Mouse (Mus musculus): ENCODE measurements around the gene Polr2a. TPM values are rescaled to one million over a fixed set of nuclear protein-coding genes. Genes with fewer than 3 reads are reported as not detected.
A peak's percentile ranks its signal among the peaks of the same experiment; 100 is the strongest.

Gene Polr2a
- polyA plus RNA-seq, 1 experiment from 2014 or later = 14.0 TPM

DNA sequence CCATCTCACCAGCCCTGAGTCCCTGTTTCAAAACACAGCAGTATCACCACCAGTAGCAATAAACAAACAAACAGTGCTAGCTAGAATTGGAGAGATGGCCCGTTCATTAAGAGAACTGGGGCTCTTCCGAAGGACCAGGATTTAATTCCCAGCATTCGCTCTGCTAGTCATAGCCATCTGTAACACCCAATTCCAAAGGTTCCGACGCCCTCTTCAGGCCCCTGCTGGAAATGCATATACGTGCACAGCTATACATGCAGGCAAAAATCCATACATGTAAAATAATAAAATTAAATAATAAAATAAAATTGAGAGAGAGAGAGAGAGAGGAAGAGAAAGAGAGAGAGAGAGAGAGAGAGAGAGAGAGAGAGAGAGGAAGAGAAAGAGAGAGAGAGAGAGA lies 39.0 kb downstream of the Polr2a start:
- TF ChIP-seq CTCF (IDR thresholded peaks at IDR 0.05; ENCODE audit: low read depth) = 0 out of 2 replicates have a peak, but pooled peaks have one; percentile 27
- Histone ChIP-seq H3K4me1 (replicated peaks; ENCODE audit: control insufficient read depth, insufficient read depth, low read length) (no peaks in the 10 kb centered on the region), H3K27me3 (replicated peaks; ENCODE audit: control insufficient read depth, insufficient read depth, low read length) (no peaks in the 10 kb centered on the region), H3K4me2 (replicated peaks; ENCODE audit: low read depth) (no peak overlapping the region), H3K9me3 (ENCODE audit: control insufficient read depth) (no peaks in the 10 kb centered on the region), H3K4me3 (ENCODE audit: low read depth, low read length) (no peak overlapping the region), H3K36me3 (ENCODE audit: control insufficient read depth, insufficient read depth) (no peaks in the 10 kb centered on the region), H3K27ac (ENCODE audit: low read depth, low read length) (no peak overlapping the region), H3K9ac (ENCODE audit: low read depth, low read length) (no peak overlapping the region)
- WGBS = 72% methylated on average over 6 of the region's 6 CpGs
- ATAC-seq = no peak

DNA sequence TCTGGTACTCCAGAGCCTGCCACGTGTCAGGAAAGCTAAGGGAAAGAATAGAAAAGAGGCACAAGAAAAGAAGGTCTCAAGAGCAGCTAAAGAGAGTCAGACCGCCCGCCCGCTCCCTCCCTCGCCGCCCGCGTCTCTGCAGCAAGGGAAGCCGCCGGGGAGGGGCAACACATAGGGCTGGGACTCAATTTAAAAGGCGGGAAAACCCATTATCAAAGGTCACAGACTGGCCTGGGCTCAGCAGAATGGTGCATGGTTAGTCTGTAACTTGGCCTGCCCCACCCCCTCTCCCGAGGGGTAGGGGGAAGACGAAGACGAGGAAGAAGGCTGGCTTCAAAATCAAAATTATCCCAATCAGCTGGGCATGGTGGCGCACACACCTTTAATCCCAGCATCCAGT lies 39.8 kb downstream of the Polr2a start:
- H3K9ac ChIP-seq (ENCODE audit: low read depth, low read length) = no peak overlapping the region
- no peak overlapping the region for H3K27ac ChIP-seq (ENCODE audit: low read depth, low read length)
- no peaks in the 10 kb centered on the region for H3K36me3 ChIP-seq (ENCODE audit: control insufficient read depth, insufficient read depth)
- H3K4me3 ChIP-seq (ENCODE audit: low read depth, low read length) = no peak overlapping the region
- no peaks in the 10 kb centered on the region for H3K4me1 ChIP-seq (replicated peaks; ENCODE audit: control insufficient read depth, insufficient read depth, low read length)
- TF ChIP-seq CTCF (IDR thresholded peaks at IDR 0.05; ENCODE audit: low read depth) = no peak
- no peaks in the 10 kb centered on the region for H3K9me3 ChIP-seq (ENCODE audit: control insufficient read depth)
- no peak for ATAC-seq
- WGBS = 17% methylated on average over 15 of the region's 15 CpGs
- no peaks in the 10 kb centered on the region for H3K27me3 ChIP-seq (replicated peaks; ENCODE audit: control insufficient read depth, insufficient read depth, low read length)
- peak overlapping the region; percentile 13; the same call in 1 of the 2 replicates for H3K4me2 ChIP-seq (replicated peaks; ENCODE audit: low read depth)

DNA sequence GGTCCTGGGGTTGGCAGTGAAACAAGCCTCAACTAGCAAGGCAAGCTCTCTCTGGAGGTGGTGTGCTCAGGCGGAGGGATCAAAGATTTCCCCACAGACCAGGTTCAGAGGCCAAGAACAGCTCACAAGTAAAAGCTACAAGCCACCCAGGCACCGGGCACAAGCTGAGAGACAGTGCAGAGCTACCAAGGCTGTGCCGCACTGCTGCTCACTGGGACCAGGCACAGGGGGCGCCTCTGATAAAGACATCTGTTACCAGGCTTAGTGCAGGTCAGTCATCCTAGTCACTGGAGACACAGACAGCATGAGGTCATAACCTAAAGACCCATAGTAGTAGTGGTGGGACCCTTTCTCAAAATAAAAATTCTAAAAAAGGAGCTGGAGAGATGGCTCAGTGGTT lies 41.5 kb downstream of the Polr2a start:
- H3K4me2 ChIP-seq (replicated peaks; ENCODE audit: low read depth) = no peak overlapping the region
- no peaks in the 10 kb centered on the region for H3K27me3 ChIP-seq (replicated peaks; ENCODE audit: control insufficient read depth, insufficient read depth, low read length)
- no peak for ATAC-seq
- WGBS = 71% methylated on average over 4 of the region's 4 CpGs
- H3K4me3 ChIP-seq (ENCODE audit: low read depth, low read length) = no peak overlapping the region
- TF ChIP-seq CTCF (IDR thresholded peaks at IDR 0.05; ENCODE audit: low read depth) = no peak
- no peak overlapping the region for H3K27ac ChIP-seq (ENCODE audit: low read depth, low read length)
- H3K9me3 ChIP-seq (ENCODE audit: control insufficient read depth) = no peaks in the 10 kb centered on the region
- no peaks in the 10 kb centered on the region for H3K36me3 ChIP-seq (ENCODE audit: control insufficient read depth, insufficient read depth)
- no peaks in the 10 kb centered on the region for H3K4me1 ChIP-seq (replicated peaks; ENCODE audit: control insufficient read depth, insufficient read depth, low read length)
- no peak overlapping the region for H3K9ac ChIP-seq (ENCODE audit: low read depth, low read length)

DNA sequence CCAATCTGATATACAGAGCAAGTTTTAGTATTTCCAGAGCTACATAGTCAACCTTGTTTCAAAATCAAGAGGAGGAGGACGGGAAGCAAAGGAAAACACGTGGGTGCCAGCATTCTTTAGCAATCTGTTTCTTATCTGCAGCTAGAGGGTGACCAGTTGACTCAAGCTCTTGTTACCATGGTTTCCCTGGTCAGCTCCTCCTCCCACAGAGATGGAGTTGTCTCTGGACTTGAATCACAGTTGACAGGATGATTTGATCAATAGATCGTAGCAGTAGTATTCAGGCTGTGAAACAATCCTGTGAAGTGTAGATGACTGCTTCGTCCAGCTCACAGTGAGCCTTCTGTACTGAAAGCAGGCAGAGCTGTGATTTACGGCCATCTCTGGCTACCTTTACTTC lies 42.5 kb downstream of the Polr2a start:
- H3K4me3 ChIP-seq (ENCODE audit: low read depth, low read length) = no peak overlapping the region
- no peaks in the 10 kb centered on the region for H3K9me3 ChIP-seq (ENCODE audit: control insufficient read depth)
- TF ChIP-seq CTCF (IDR thresholded peaks at IDR 0.05; ENCODE audit: low read depth) = no peak
- no peaks in the 10 kb centered on the region for H3K4me1 ChIP-seq (replicated peaks; ENCODE audit: control insufficient read depth, insufficient read depth, low read length)
- no peaks in the 10 kb centered on the region for H3K27me3 ChIP-seq (replicated peaks; ENCODE audit: control insufficient read depth, insufficient read depth, low read length)
- H3K36me3 ChIP-seq (ENCODE audit: control insufficient read depth, insufficient read depth) = no peaks in the 10 kb centered on the region
- no peak overlapping the region for H3K27ac ChIP-seq (ENCODE audit: low read depth, low read length)
- no peak overlapping the region for H3K4me2 ChIP-seq (replicated peaks; ENCODE audit: low read depth)
- ATAC-seq = no peak
- 11% methylated on average over 5 of the region's 5 CpGs for WGBS
- no peak overlapping the region for H3K9ac ChIP-seq (ENCODE audit: low read depth, low read length)

DNA sequence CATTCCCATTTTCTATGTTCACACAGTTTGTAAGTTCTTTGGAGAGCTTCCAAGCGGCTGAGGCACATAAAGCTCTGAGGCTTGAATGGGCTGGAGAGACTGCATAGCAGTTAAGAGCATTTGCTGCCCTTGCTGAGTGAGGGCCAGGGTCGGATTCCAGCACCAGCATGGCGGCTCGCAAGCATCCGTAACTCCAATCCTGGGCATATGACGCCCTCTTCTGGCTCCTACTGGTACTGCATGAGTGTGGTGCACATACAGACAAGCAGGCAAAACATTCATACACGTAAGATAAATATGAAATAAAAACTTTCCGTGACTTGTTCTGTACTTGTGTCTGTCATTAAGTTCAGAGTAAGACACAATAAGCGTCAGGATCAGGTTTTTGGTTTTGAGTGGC lies 43.0 kb downstream of the Polr2a start:
- 55% methylated on average over 9 of the region's 9 CpGs for WGBS
- TF ChIP-seq CTCF (IDR thresholded peaks at IDR 0.05; ENCODE audit: low read depth) = peak; percentile 74

DNA sequence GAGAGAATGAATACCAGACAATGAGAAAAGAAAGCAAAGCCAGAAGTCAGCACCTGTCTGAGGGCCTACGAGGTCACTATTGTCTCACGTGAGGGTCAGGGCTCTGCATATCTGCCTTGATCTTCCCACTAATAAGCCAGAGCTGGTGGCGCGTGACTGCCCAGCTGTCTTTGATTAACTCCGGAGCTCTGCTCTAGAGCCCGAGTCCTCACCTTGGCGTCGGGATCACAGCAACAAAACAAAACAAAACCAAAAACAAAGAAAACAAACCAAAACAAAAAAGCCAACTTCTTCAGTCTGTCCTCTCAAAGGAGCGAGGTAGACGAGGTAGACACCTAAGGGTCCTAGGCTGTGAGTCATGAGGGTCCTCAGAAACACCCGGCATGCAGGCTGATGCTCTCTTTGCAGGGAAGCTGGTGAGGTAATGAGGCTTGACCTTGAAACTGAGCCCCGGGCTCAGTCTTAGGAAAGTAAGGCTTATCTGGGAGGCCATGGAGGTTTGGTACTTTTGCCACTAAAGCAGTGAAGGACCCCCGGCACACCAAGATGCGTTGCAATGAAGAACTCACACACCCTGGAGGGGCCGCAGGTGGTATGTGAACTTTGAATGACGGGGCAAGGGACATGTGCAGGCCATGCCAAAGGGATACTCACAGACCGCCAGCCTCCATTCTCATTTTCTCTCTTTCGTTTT lies 43.7 kb downstream of the Polr2a start:
- Histone ChIP-seq H3K27ac (ENCODE audit: low read depth, low read length) (no peak overlapping the region), H3K36me3 (ENCODE audit: control insufficient read depth, insufficient read depth) (no peaks in the 10 kb centered on the region), H3K9ac (ENCODE audit: low read depth, low read length) (no peak overlapping the region), H3K4me1 (replicated peaks; ENCODE audit: control insufficient read depth, insufficient read depth, low read length) (no peaks in the 10 kb centered on the region), H3K4me3 (ENCODE audit: low read depth, low read length) (no peak overlapping the region), H3K9me3 (ENCODE audit: control insufficient read depth) (no peaks in the 10 kb centered on the region), H3K4me2 (replicated peaks; ENCODE audit: low read depth) (no peak overlapping the region), H3K27me3 (replicated peaks; ENCODE audit: control insufficient read depth, insufficient read depth, low read length) (no peaks in the 10 kb centered on the region)
- 65% methylated on average over 18 of the region's 18 CpGs for WGBS
- no peak for TF ChIP-seq CTCF (IDR thresholded peaks at IDR 0.05; ENCODE audit: low read depth)
- ATAC-seq = peak; percentile 31; the same call in 1 of the 2 replicates

More for the DNA sequence above, 43.0 kb downstream of the Polr2a start:
- Histone ChIP-seq H3K27me3 (replicated peaks; ENCODE audit: control insufficient read depth, insufficient read depth, low read length) (no peaks in the 10 kb centered on the region), H3K36me3 (ENCODE audit: control insufficient read depth, insufficient read depth) (no peaks in the 10 kb centered on the region), H3K9me3 (ENCODE audit: control insufficient read depth) (no peaks in the 10 kb centered on the region), H3K4me2 (replicated peaks; ENCODE audit: low read depth) (no peak overlapping the region), H3K27ac (ENCODE audit: low read depth, low read length) (no peak overlapping the region), H3K4me1 (replicated peaks; ENCODE audit: control insufficient read depth, insufficient read depth, low read length) (no peaks in the 10 kb centered on the region), H3K9ac (ENCODE audit: low read depth, low read length) (no peak overlapping the region), H3K4me3 (ENCODE audit: low read depth, low read length) (no peak overlapping the region)
- ATAC-seq = no peak

Measured in intestine, postnatal 0 days (tissue).